Comparison of ENCODE assay signal across 8 mouse cellular contexts in the genomic region with DNA sequence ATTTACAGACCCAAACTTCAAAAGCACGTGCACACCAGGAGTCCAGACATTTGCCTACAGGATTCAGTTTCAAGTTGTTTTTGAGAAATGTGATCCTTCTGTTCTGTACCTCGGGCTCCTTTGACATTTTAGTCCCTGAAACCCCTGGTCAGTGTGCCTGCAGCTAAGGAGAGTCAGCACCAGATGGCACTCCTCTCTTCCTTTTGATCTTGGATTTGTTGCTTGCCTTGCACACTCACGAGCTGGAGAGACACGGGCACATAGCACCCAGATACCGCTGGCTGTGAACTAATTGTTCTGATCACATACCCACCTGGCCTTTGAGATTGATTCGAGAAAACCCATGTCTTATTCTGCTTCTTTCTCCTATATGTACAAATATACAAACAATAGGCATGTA.
DNase-seq lines count a peak whose midpoint lies in the region; ATAC-seq and TF ChIP-seq lines count a peak whose summit lies in the region.

No protein-coding gene starts in this region.

- H3K4me2 ChIP-seq in kidney, embryonic 16.5 days (replicated peaks; ENCODE audit: low read depth, low read length) = no peak overlapping the region

- no peak overlapping the region for H3K9ac ChIP-seq in kidney, embryonic 16.5 days (replicated peaks; ENCODE audit: low read length)

- no peaks in the 10 kb centered on the region; the same call in 1 of the 2 replicates for H3K27me3 ChIP-seq in cerebellum, adult 2 months (ENCODE audit: control insufficient read depth, insufficient read depth, low read length)
- H3K27me3 ChIP-seq in kidney, embryonic 16.5 days (ENCODE audit: insufficient read depth, low read length) = no peaks in the 10 kb centered on the region

- no peaks in the 10 kb centered on the region for H3K36me3 ChIP-seq in kidney, embryonic 16.5 days (ENCODE audit: insufficient read depth, low read length)

- DNase-seq in cerebellum, adult 2 months = peak; percentile 10
- no peak for DNase-seq in cerebellum, adult 9-11 months
- DNase-seq in brain, adult 2 months (ENCODE audit: low read depth, low spot score) = peak; percentile 71
- DNase-seq in forelimb bud, embryonic 11.5 days (ENCODE audit: low read depth, low spot score) = peak; percentile 59
- DNase-seq in lung, adult 2 months = peak; percentile 16
- DNase-seq in retina, postnatal 7 days (ENCODE audit: low read depth, low spot score) = peak; percentile 9

- WGBS in cerebellum, adult 2 months = 14% methylated on average over 6 of the region's 6 CpGs
- 13% methylated on average over 6 of the region's 6 CpGs for WGBS in kidney, embryonic 16.5 days
- 12% methylated on average over 6 of the region's 6 CpGs for WGBS in lung, adult 2 months

- no peaks in the 10 kb centered on the region for H3K9me3 ChIP-seq in kidney, embryonic 16.5 days (ENCODE audit: low read length)

- TF ChIP-seq CTCF in cerebellum, adult 2 months (IDR thresholded peaks at IDR 0.05; ENCODE audit: borderline replicate concordance, insufficient read depth, low read depth, low read length) = peak; percentile 56
- peak; percentile 63 for TF ChIP-seq CTCF in lung, adult 2 months (IDR thresholded peaks at IDR 0.05; ENCODE audit: insufficient read depth, low read length)

- ATAC-seq in kidney, embryonic 16.5 days (ENCODE audit: low FRiP score, low TSS enrichment) = peak; percentile 75; the same call in 1 of the 2 replicates
- no peak for ATAC-seq in megakaryocyte-erythroid progenitor cell, adult 5-6 weeks (replicated peaks; ENCODE audit: low FRiP score, low TSS enrichment, poor library complexity, severe bottlenecking)

- no peak overlapping the region for H3K4me3 ChIP-seq in cerebellum, adult 2 months (replicated peaks; ENCODE audit: insufficient read depth, low read depth, low read length)
- no peak overlapping the region for H3K4me3 ChIP-seq in kidney, embryonic 16.5 days (ENCODE audit: low read length)
- no peak overlapping the region for H3K4me3 ChIP-seq in lung, adult 2 months (replicated peaks; ENCODE audit: extremely low read depth, low read depth, low read length)

- H3K27ac ChIP-seq in cerebellum, adult 2 months (ENCODE audit: insufficient read depth, low read length) = no peak overlapping the region
- H3K27ac ChIP-seq in kidney, embryonic 16.5 days (ENCODE audit: low read length) = no peak overlapping the region

- no peaks in the 10 kb centered on the region for H3K4me1 ChIP-seq in cerebellum, adult 2 months (ENCODE audit: control insufficient read depth, insufficient read depth, low read length)
- no peaks in the 10 kb centered on the region for H3K4me1 ChIP-seq in kidney, embryonic 16.5 days (ENCODE audit: insufficient read depth, low read length)
- H3K4me1 ChIP-seq in lung, adult 2 months (ENCODE audit: control insufficient read depth, insufficient read depth, low read length) = no peaks in the 10 kb centered on the region

- TF ChIP-seq POLR2A in cerebellum, adult 2 months (IDR thresholded peaks at IDR 0.05; ENCODE audit: borderline replicate concordance, insufficient read depth, low read length) = no peak
- no peak for TF ChIP-seq POLR2A in lung, adult 2 months (IDR thresholded peaks at IDR 0.05; ENCODE audit: borderline replicate concordance, extremely low read depth, low read depth, low read length)
